Comparison of ENCODE assay signal across 8 mouse cellular contexts in the genomic region with DNA sequence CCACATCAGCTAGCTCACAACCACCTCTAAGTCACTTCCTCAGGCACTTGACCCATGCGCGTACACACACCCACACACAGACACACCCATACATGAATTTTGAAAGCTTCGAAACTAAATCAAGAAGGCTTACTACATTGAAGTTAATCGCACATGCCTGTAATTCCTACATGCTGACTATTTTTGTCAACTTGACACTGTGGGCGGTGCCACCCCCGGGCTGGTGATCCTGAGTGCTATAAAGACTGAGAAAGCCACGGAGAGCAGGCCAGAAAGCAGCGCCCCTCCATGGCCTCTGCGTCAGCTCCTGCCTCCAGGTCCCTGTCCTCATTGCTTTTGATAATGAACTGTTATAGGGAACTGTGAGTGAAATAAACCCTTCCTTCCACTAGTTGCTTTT. TPM values are rescaled to one million over a fixed set of nuclear protein-coding genes. Genes with fewer than 3 reads are reported as not detected.
A peak's percentile ranks its signal among the peaks of the same experiment; 100 is the strongest.
DNase-seq lines count a peak whose midpoint lies in the region; ATAC-seq and TF ChIP-seq lines count a peak whose summit lies in the region.

No protein-coding gene starts in this region.

- H3K27ac ChIP-seq in intestine, postnatal 0 days (ENCODE audit: low read depth, low read length) = no peak overlapping the region
- no peak overlapping the region for H3K27ac ChIP-seq in neural tube, embryonic 11.5 days (ENCODE audit: low read depth, low read length)

- ATAC-seq in granulocyte monocyte progenitor cell, adult 5-6 weeks (replicated peaks; ENCODE audit: poor library complexity, severe bottlenecking) = peak; percentile 43
- no peak for ATAC-seq in intestine, postnatal 0 days
- ATAC-seq in neural tube, embryonic 11.5 days (ENCODE audit: insufficient read depth, low FRiP score, low TSS enrichment) = no peak
- ATAC-seq in frontal cortex, adult (ENCODE audit: low TSS enrichment) = no peak

- H3K36me3 ChIP-seq in intestine, postnatal 0 days (ENCODE audit: control insufficient read depth, insufficient read depth) = no peaks in the 10 kb centered on the region
- H3K36me3 ChIP-seq in neural tube, embryonic 11.5 days (ENCODE audit: control insufficient read depth, insufficient read depth, low read length) = no peaks in the 10 kb centered on the region

- no peak for TF ChIP-seq POLR2A in brain, embryonic 14.5 days (IDR thresholded peaks at IDR 0.05; ENCODE audit: borderline replicate concordance, extremely low read depth, insufficient read depth, insufficient read length, poor library complexity, severe bottlenecking)

- H3K9me3 ChIP-seq in intestine, postnatal 0 days (ENCODE audit: control insufficient read depth) = no peaks in the 10 kb centered on the region
- no peaks in the 10 kb centered on the region for H3K9me3 ChIP-seq in neural tube, embryonic 11.5 days (ENCODE audit: control insufficient read depth, low read length)

- TF ChIP-seq CTCF in brain, embryonic 14.5 days (IDR thresholded peaks at IDR 0.05; ENCODE audit: borderline replicate concordance, extremely low read depth, insufficient read depth, insufficient read length) = no peak
- TF ChIP-seq CTCF in intestine, postnatal 0 days (IDR thresholded peaks at IDR 0.05; ENCODE audit: low read depth) = no peak

- peak overlapping the region; percentile 56 for H3K4me3 ChIP-seq in intestine, postnatal 0 days (ENCODE audit: low read depth, low read length)
- peak overlapping the region; percentile 65 for H3K4me3 ChIP-seq in neural tube, embryonic 11.5 days (ENCODE audit: low read depth, low read length)

- no peak overlapping the region for H3K9ac ChIP-seq in intestine, postnatal 0 days (ENCODE audit: low read depth, low read length)
- H3K9ac ChIP-seq in neural tube, embryonic 11.5 days (ENCODE audit: low read length) = peak overlapping the region; percentile 53; the same call in 1 of the 2 replicates

- peak; percentile 14 for DNase-seq in spleen, adult 12 weeks (ENCODE audit: low spot score)
- DNase-seq in spleen, postnatal 14 days (ENCODE audit: low spot score in 2 of 2) = no peak
- peak; percentile 39 for DNase-seq in brain, embryonic 14.5 days (ENCODE audit: low read depth)
- DNase-seq in lung, adult 18-20 months = peak; percentile 55 to 58
- peak; percentile 31 for DNase-seq in neural tube, embryonic 11.5 days (ENCODE audit: low spot score)

- no peaks in the 10 kb centered on the region for H3K27me3 ChIP-seq in intestine, postnatal 0 days (replicated peaks; ENCODE audit: control insufficient read depth, insufficient read depth, low read length)
- H3K27me3 ChIP-seq in neural tube, embryonic 11.5 days (ENCODE audit: control insufficient read depth, insufficient read depth, low read length) = no peaks in the 10 kb centered on the region

- peak overlapping the region; percentile 94 for H3K4me2 ChIP-seq in intestine, postnatal 0 days (replicated peaks; ENCODE audit: low read depth)
- H3K4me2 ChIP-seq in neural tube, embryonic 11.5 days (ENCODE audit: low read depth) = peak overlapping the region; percentile 90

- 23% methylated on average over 9 of the region's 9 CpGs for WGBS in intestine, postnatal 0 days
- WGBS in neural tube, embryonic 11.5 days = 36% methylated on average over 9 of the region's 9 CpGs

- H3K4me1 ChIP-seq in intestine, postnatal 0 days (replicated peaks; ENCODE audit: control insufficient read depth, insufficient read depth, low read length) = peaks cover 7% of the 10 kb centered on the region; the same call in 1 of the 2 replicates
- H3K4me1 ChIP-seq in neural tube, embryonic 11.5 days (ENCODE audit: control insufficient read depth, insufficient read depth, low read length) = peaks cover 12% of the 10 kb centered on the region; the same call in 1 of the 2 replicates

RNA-seq across cellular contexts. Expression of a gene that starts 23.7 kb away (rescaled TPM):
- 96.9 and 98.3 TPM in 2 replicates for polyA plus RNA-seq in brain, embryonic 14.5 days (2012; rRNA removed)
- 91.8 and 95.8 TPM in 2 replicates for total RNA-seq in granulocyte monocyte progenitor cell, adult 5-6 weeks (2014; fragmentation: Nextera tagmentation)
- 104 and 128 TPM in 2 replicates for total RNA-seq in granulocyte monocyte progenitor cell, adult 5-6 weeks (2017)
- polyA plus RNA-seq in intestine, postnatal 0 days (2015; fragmentation: Nextera tagmentation; extraction: Ambion mirVana) = 13.0 and 15.3 TPM in 2 replicates
- 112 and 115 TPM in 2 replicates for polyA plus RNA-seq in neural tube, embryonic 11.5 days (2014; fragmentation: Nextera tagmentation; extraction: Ambion mirVana)

Comparison
In these comparisons a context has a peak if more than half of its experiments do, and no peak if none do; other contexts are left out.
1. DNase-seq: peak in spleen, adult 12 weeks (single experiment), brain, embryonic 14.5 days (single experiment), lung, adult 18-20 months (2 of 2) and neural tube, embryonic 11.5 days (single experiment); none in spleen, postnatal 14 days (0 of 2).